Mouse (Mus musculus): ENCODE results near the gene Lss.
A peak's percentile ranks its signal among the peaks of the same experiment; 100 is the strongest.

Gene Lss

GRCm38 (mm10) chr10:76561972-76562371 is 30.6 kb downstream of the Lss start, which contains the start of gene Spatc1l:
Spatc1l (plus strand) TSS chr10:76562272.
- no peak for DNase-seq (ENCODE audit: low read depth, low spot score)

DNA sequence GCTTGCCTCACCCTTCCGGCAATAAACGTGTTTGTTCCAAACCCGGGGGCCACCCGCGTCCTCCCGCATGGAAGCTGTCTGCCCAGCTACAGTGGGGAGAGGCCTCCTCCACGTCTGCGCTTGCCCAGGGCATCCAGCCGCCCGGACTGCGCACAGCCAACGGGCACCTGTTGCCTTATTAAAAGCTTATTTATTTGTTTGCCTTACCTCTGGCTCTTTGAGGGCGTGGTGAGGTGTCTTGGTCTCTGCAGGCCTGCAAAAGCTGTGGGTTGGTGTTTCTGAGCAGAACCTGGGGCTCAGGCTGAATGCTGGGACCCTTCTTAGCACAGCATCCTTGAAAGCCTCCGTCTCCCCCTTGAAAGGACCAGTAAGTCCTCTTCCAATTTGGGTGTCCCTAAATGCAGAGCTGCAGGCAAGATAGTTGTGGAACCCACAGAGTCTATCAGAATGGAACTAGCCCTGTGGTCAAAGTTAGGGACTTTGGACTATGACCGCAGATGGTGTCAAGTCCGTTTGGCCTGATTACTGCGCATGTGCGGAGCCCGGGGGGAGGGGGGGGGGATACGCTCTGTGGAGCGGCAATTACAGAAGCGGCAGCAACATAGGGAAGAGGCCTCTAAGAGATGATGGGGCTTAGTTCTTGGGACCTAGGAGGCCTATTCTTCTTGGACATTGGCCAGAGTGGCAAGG is 38.8 kb downstream of the Lss start:
- peak; percentile 39 for DNase-seq (ENCODE audit: low read depth, low spot score)

DNA sequence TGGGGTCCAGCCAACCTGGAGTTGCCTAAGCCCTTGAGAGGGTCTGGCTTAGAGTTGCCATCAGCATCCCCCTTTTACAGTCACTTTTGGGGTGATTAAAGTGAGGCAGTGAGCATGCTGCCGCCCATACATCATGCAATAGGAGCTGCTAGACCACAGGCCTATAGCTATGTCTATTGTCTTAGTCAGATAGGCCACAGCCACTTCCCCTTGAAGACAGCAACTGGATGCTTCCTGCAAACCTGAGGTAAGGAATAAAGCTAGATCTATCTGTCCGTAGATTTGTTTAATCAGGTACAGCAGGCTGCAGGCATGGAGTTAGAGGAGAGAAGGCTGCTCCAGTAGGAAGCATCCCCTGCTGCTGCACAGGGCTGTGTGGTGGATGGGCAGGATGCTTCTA is 39.7 kb downstream of the Lss start:
- no peak for DNase-seq (ENCODE audit: low read depth, low spot score)

- no peak for DNase-seq (ENCODE audit: low read depth, low spot score)
Observed at GRCm38 (mm10) chr10:76572151-76572550, 40.8 kb downstream of the Lss start.

DNA sequence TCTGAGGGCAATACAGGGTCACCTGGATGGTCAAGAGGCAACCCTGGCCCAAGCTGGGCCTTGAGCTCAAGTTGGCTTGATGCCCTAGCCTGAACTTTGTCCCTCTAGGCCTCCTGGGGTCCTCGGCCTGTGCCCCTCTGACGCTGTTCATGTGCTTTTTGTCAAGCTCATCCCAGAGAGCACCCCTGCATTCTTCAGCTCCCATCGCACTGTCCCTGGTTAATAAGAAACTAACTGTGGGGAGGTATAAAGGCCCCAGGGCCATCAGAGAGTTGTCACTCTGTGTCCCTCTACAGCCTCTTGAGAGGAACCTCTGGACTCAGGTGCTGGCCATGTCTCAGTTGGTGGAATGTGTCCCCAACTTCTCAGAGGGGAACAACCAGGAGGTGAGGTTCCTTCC is 44.0 kb downstream of the Lss start, which contains the start of gene Ftcd:
Gene Ftcd (plus strand): TSS at position 275 of the 400 bp plus-strand sequence.
- no peak for DNase-seq (ENCODE audit: low read depth, low spot score)

DNA sequence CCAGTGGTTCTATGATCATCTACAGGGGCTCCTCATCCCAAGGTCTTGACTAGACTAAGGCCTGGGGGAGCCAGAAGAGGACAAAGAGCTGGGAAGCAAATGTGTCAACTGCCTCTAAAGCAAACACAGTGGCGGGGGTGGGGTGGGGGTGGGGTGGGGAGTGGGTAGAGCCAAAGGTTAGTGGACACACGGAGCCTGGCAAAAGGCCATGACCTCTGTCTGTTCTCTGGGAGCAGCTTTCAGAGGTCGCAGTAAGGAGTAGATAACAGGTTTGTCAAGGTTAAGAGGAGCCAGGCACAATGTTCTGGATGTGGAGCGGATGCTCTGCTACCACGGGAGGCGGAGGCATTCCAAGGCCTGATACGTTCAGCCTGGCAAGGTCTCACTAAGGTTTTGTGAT is 45.5 kb downstream of the Lss start:
- DNase-seq (ENCODE audit: low read depth, low spot score) = no peak

DNA sequence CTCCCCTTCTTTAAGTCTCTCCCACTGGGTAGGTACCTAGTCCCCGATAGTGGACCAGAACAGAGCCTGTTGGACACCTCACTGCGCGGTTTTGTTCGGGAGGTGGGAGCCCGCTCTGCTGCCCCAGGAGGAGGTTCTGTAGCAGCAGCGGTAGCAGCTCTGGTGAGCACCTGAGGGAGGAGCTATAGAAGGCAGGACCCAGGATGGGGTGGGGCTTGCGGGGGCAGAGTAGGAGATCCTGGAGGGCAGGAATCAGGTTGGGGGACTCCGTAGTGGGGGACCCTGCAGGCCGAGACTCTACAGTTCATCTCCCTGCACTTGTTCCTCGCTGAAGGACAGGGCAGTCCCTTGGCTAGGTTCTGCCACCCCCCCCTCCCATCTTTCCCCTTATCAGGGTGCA is 52.8 kb downstream of the Lss start:
- DNase-seq (ENCODE audit: low read depth, low spot score) = no peak

- no peak for DNase-seq (ENCODE audit: low read depth, low spot score)
Observed at GRCm38 (mm10) chr10:76586190-76586589, 54.8 kb downstream of the Lss start.

GRCm38 (mm10) chr10:76590197-76590596 is 58.8 kb downstream of the Lss start:
- DNase-seq (ENCODE audit: low read depth, low spot score) = no peak

- peak; percentile 19 for DNase-seq (ENCODE audit: low read depth, low spot score)
Observed at GRCm38 (mm10) chr10:76596338-76596737, 65.0 kb downstream of the Lss start.

- no peak for DNase-seq (ENCODE audit: low read depth, low spot score)
Observed at GRCm38 (mm10) chr10:76602690-76603089, 71.3 kb downstream of the Lss start.
